Mouse (Mus musculus) neural tube, embryonic 11.5 days (tissue): ENCODE measurements at regions not wholly inside any gene's neighbourhood (a gene's known extent, or its start where the extent isn't known, plus 50 kb on each side); places are given as distances from the start of the nearest gene placed in this dataset.
"Not testable (repeated sequence)": the region's sequence is repeated elsewhere in the genome, so short reads cannot be mapped to it uniquely, and the experiment has no call there.

Source experiments
- ATAC-seq: fragments of 200-750 bp; cut with Nextera tagmentation; 2 replicates; pipeline ENCODE4 v1.8.0; 2017; ENCODE audit warnings: moderate number of reproducible peaks, mild to moderate bottlenecking, moderate TSS enrichment, moderate library complexity; ENCODE audit not compliant: insufficient read depth, low FRiP score, low TSS enrichment
- DNase-seq: peaks from one replicate; pipeline ENCODE4 v3.0.0-alpha.2; 2015; ENCODE audit warnings: low spot score
- H3K27ac ChIP-seq: fragments of 300-500 bp; sonication (generic); 2 replicates; pipeline ENCODE4 v1.5.1; 2014; ENCODE audit warnings: low read depth, mild to moderate bottlenecking, low read length
- H3K27me3 ChIP-seq: fragments of 300-500 bp; sonication (generic); 2 replicates; pipeline ENCODE4 v1.6.1; 2014; ENCODE audit warnings: mild to moderate bottlenecking, low read length, mixed read lengths; ENCODE audit not compliant: control insufficient read depth, insufficient read depth
- H3K36me3 ChIP-seq: fragments of 300-500 bp; sonication (generic); 2 replicates; pipeline ENCODE4 v1.6.1; 2014; ENCODE audit warnings: mild to moderate bottlenecking, low read length, moderate library complexity, mixed read lengths; ENCODE audit not compliant: control insufficient read depth, insufficient read depth
- H3K4me1 ChIP-seq: fragments of 300-500 bp; sonication (generic); 2 replicates; pipeline ENCODE4 v1.6.1; 2014; ENCODE audit warnings: low read length, mixed read lengths; ENCODE audit not compliant: control insufficient read depth, insufficient read depth
- H3K4me2 ChIP-seq: fragments of 300-500 bp; sonication (generic); 2 replicates; pipeline ENCODE4 v1.6.1; 2014; ENCODE audit warnings: low read depth, mild to moderate bottlenecking, moderate library complexity
- H3K4me3 ChIP-seq: fragments of 300-500 bp; sonication (generic); 2 replicates; pipeline ENCODE4 v1.5.1; 2014; ENCODE audit warnings: low read depth, low read length
- H3K9ac ChIP-seq: fragments of 300-500 bp; sonication (generic); 2 replicates; pipeline ENCODE4 v1.6.1; 2014; ENCODE audit warnings: mild to moderate bottlenecking, low read length
- H3K9me3 ChIP-seq: fragments of 300-500 bp; sonication (generic); 2 replicates; pipeline ENCODE4 v1.6.1; 2016; ENCODE audit warnings: low read length; ENCODE audit not compliant: control insufficient read depth
- WGBS: fragments of 180-500 bp; shearing (Covaris S2); extraction: QIAGEN DNeasy Blood & Tissue Kit; methylation state at CpG from one replicate; pipeline ENCODE4 v1.1.7; 2014; 5-methylcytosine and 5-hydroxymethylcytosine counted together

- WGBS = 70% methylated on average over 10 of the region's 10 CpGs
- DNase-seq (no peak), ATAC-seq (no peak)
- Histone ChIP-seq H3K27me3 (no peaks in the 10 kb centered on the region), H3K4me1 (no peaks in the 10 kb centered on the region), H3K4me2 (no peak overlapping the region), H3K27ac (no peak overlapping the region), H3K9me3 (no peaks in the 10 kb centered on the region), H3K4me3 (no peak overlapping the region), H3K9ac (no peak overlapping the region), H3K36me3 (no peaks in the 10 kb centered on the region)
Measured at GRCm38 (mm10) chr17:4875086-4876046, 118.8 kb upstream of the Arid1b start.

GRCm38 (mm10) chr17:4876431-4876830, 117.7 kb upstream of the Arid1b start:
- Histone ChIP-seq H3K36me3 (no peaks in the 10 kb centered on the region), H3K27ac (no peak overlapping the region), H3K9me3 (no peaks in the 10 kb centered on the region), H3K4me1 (no peaks in the 10 kb centered on the region), H3K4me2 (no peak overlapping the region), H3K4me3 (no peak overlapping the region), H3K9ac (no peak overlapping the region), H3K27me3 (no peaks in the 10 kb centered on the region)
- ATAC-seq = no peak
- 86% methylated on average over 4 of the region's 4 CpGs for WGBS
- no peak for DNase-seq

GRCm38 (mm10) chr17:4881473-4881872, 112.7 kb upstream of the Arid1b start:
- Histone ChIP-seq H3K36me3 (no peaks in the 10 kb centered on the region), H3K27me3 (no peaks in the 10 kb centered on the region), H3K4me1 (no peaks in the 10 kb centered on the region), H3K27ac (no peak overlapping the region), H3K9ac (no peak overlapping the region), H3K4me3 (no peak overlapping the region), H3K9me3 (no peaks in the 10 kb centered on the region), H3K4me2 (no peak overlapping the region)
- DNase-seq (no peak), ATAC-seq (no peak)
- WGBS = 94% methylated on average over 5 of the region's 5 CpGs

GRCm38 (mm10) chr17:4884083-4884482, 110.0 kb upstream of the Arid1b start:
- H3K36me3 ChIP-seq = no peaks in the 10 kb centered on the region
- no peak overlapping the region for H3K4me3 ChIP-seq
- no peak overlapping the region for H3K27ac ChIP-seq
- no peaks in the 10 kb centered on the region for H3K4me1 ChIP-seq
- no peak for ATAC-seq
- H3K27me3 ChIP-seq = no peaks in the 10 kb centered on the region
- no peak for DNase-seq
- no peaks in the 10 kb centered on the region for H3K9me3 ChIP-seq
- H3K4me2 ChIP-seq = no peak overlapping the region
- WGBS = 84% methylated on average over 2 of the region's 2 CpGs
- H3K9ac ChIP-seq = no peak overlapping the region

- WGBS = 68% methylated on average over 3 of the region's 3 CpGs
- H3K36me3 ChIP-seq = no peaks in the 10 kb centered on the region
- no peak overlapping the region for H3K4me3 ChIP-seq
- H3K4me1 ChIP-seq = no peaks in the 10 kb centered on the region
- no peak overlapping the region for H3K4me2 ChIP-seq
- H3K27ac ChIP-seq = no peak overlapping the region
- no peaks in the 10 kb centered on the region for H3K9me3 ChIP-seq
- no peaks in the 10 kb centered on the region for H3K27me3 ChIP-seq
- DNase-seq (no peak), ATAC-seq (no peak)
- H3K9ac ChIP-seq = no peak overlapping the region
Measured at GRCm38 (mm10) chr17:4884761-4885160, 109.4 kb upstream of the Arid1b start.

GRCm38 (mm10) chr17:4887331-4887730, 106.8 kb upstream of the Arid1b start:
- H3K4me3 ChIP-seq, DNase-seq, H3K9ac ChIP-seq, H3K27me3 ChIP-seq, H3K9me3 ChIP-seq, H3K36me3 ChIP-seq, H3K4me2 ChIP-seq, ATAC-seq, H3K27ac ChIP-seq, H3K4me1 ChIP-seq: not testable (repeated sequence)
- WGBS = 87% methylated on average over 12 of the region's 12 CpGs

GRCm38 (mm10) chr17:4889577-4889976, 104.6 kb upstream of the Arid1b start:
- Histone ChIP-seq H3K4me3 (no peak overlapping the region), H3K9me3 (no peaks in the 10 kb centered on the region), H3K36me3 (no peaks in the 10 kb centered on the region), H3K9ac (no peak overlapping the region), H3K27ac (no peak overlapping the region), H3K27me3 (no peaks in the 10 kb centered on the region), H3K4me1 (no peaks in the 10 kb centered on the region), H3K4me2 (no peak overlapping the region)
- no peak for DNase-seq
- ATAC-seq = no peak
- WGBS = 70% methylated on average over 2 of the region's 2 CpGs

GRCm38 (mm10) chr17:4890131-4890530, 104.0 kb upstream of the Arid1b start:
- Histone ChIP-seq H3K4me1 (no peaks in the 10 kb centered on the region), H3K27ac (no peak overlapping the region), H3K36me3 (no peaks in the 10 kb centered on the region), H3K4me3 (no peak overlapping the region), H3K9me3 (no peaks in the 10 kb centered on the region), H3K4me2 (no peak overlapping the region), H3K9ac (no peak overlapping the region), H3K27me3 (no peaks in the 10 kb centered on the region)
- DNase-seq = no peak
- no peak for ATAC-seq
- WGBS = 100% methylated on average over 1 of the region's 1 CpGs

GRCm38 (mm10) chr17:4891576-4891975, 102.6 kb upstream of the Arid1b start:
- no peak for ATAC-seq
- 92% methylated on average over 8 of the region's 8 CpGs for WGBS
- no peak for DNase-seq
- H3K4me1 ChIP-seq = no peaks in the 10 kb centered on the region
- no peaks in the 10 kb centered on the region for H3K36me3 ChIP-seq
- H3K9ac ChIP-seq = no peak overlapping the region
- no peak overlapping the region for H3K4me3 ChIP-seq
- H3K9me3 ChIP-seq = no peaks in the 10 kb centered on the region
- no peak overlapping the region for H3K4me2 ChIP-seq
- no peak overlapping the region for H3K27ac ChIP-seq
- no peaks in the 10 kb centered on the region for H3K27me3 ChIP-seq
